Mouse (Mus musculus) layer of hippocampus, adult 18-20 months (tissue): Measurements from ENCODE around the gene Ddx5. TPM values are rescaled to one million over a fixed set of nuclear protein-coding genes. Genes with fewer than 3 reads are reported as not detected.
"Not testable (repeated sequence)": the region's sequence is repeated elsewhere in the genome, so short reads cannot be mapped to it uniquely, and the experiment has no call there.

Experiments used
- DNase-seq, 2 experiments: peaks; one replicate each; pipeline ENCODE4 v3.0.0; 2022; ENCODE audit warnings: low spot score in 2 of 2
- total RNA-seq, 2 experiments: library from RNA; stranded (reverse); gene quantifications; 2 replicates each; pipeline ENCODE4 v1.2.3; 2021

Gene Ddx5
- total RNA-seq, 2 experiments from 2014 or later, result 768 to 775 TPM

DNA sequence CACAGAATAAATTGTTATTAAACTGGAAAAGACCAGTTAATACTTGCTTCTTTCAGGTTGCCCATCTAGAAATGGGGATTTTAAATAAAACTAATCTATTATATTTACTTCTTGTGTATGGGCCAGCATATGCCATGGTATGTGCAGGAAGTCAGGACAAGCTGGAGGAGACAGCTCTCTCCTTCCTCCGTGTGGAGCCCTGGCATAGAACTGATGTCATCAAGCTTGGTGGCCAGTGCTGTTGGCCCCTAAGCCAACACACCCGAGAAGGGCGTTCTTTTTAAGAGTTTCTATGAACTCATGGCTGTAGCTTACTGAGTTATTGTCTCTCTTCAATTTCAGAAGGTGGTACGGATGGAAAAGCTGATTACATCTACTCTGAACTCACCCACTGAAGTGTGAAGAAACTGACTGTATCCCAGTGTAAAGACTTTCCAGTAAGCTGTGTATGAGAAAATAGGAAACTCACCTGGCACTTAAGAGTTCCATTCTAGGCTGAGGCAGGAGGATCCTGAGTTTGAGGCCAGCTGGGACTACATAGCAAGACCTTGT, 22.3 kb downstream of the Ddx5 start:
- DNase-seq, result no peak

DNA sequence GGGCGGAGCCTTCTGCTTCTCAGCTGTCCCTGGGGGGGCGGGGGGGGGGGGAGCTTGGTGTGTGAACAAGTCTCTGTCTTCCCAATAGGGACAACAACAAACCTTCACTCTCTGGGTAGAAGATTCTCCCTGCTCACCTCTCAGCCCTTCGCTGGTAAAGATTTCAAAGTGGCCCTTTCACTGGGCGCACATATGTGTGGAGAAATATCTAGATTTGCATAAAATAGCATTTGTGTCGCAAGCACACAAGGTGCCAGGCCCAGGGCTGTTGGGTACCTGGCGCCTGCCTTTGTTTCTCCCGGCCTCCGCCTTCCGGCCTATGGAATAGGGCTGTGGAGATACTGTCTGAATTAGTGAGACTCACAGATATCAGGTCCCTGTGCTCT, 26.2 kb downstream of the Ddx5 start:
- DNase-seq, result no peak

DNA sequence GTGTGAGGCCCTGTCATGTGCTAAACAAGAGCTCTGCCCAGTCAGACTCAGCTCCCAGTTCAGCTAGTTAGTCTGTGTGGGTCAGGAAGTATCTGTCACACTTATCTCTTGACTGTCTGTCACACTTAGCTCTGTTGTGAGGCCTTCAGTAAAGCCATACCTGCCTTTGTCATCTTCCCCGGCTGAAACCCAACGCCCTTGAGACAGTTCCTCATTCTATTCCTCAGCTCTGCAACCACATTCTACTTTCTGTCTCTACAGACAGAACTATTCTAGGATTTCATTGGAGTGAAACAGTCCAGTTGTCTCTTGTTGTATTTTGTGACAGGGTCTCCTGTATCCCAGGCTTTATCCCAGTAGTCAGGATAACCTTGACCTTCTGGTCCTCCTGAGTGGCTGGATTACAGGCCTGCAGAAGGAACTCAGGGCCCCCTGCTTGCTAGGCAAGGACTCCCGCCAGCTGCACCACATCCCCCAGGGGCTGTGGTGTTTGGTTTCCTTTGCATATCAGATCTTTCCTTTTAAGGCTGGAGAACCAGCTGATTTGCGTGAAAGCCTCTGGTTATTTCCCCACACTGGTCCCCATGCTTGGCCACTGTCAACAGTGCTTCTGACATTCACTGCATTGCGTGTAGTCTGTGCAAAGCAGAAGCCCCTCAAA, 26.7 kb downstream of the Ddx5 start:
- no peak for DNase-seq

- no peak for DNase-seq
These were observed 28.5 kb downstream of the Ddx5 start for GRCm38 (mm10) chr11:106760511-106760910.

- no peak for DNase-seq
These were observed 30.0 kb downstream of the Ddx5 start for GRCm38 (mm10) chr11:106759028-106759427.

- DNase-seq, result no peak
These were observed 33.4 kb downstream of the Ddx5 start for GRCm38 (mm10) chr11:106755583-106755982.

- no peak for DNase-seq
These were observed 35.7 kb downstream of the Ddx5 start for GRCm38 (mm10) chr11:106753314-106753713.

- no peak for DNase-seq
These were observed 36.9 kb downstream of the Ddx5 start for GRCm38 (mm10) chr11:106752103-106752502.

DNA sequence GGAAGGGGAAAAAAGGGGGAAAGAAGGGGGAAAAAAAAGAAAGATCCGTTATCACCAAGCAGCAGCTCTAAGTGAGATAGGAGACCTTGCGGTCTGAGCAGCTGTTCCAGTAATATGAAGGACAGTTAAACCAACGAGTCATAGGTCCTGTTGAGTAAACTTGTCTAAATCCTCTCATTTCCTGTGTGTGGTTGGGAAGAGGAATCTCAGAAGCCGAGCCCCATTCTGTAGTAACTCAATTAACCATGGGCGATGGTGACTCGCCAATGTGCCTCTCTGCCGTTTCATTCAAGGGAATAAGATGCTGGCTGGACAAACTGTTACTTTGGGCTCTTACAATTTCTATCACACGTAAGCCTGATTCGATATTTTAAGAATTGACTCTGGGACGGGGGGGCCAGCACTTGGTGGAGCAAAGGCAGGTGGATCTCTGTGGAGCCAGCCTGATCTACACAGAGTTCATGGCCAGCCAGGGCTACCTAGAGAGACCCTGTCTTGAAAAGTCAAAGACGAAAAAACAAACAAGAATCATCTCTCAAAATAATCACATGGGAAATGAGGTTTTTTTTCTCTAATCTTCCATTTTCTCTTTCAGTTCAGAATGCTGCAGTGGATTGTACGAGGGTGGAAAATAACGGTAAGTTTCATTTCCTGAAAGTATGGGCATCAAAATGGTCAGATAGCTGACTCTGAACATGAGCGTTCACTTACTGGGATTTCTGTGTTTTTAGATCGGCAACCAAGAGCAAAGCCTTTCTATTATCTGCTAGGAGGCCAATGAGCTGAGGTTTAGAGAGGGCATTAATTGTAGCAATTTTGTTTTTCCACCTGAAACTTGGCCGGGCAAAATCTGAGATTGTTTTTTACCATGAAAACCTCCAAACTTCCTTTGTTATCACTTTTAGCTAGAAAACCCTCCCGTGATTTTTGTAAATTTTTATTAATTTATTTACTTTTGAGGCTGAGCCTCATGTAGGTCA, 37.7 kb downstream of the Ddx5 start, which contains the start of gene Milr1:
TSS of gene Milr1 (plus strand) at position 188 of the 980 bp plus-strand sequence.
- no peak for DNase-seq

- no peak for DNase-seq
These were observed 38.7 kb downstream of the Ddx5 start, which contains the start of gene Pecam1 for GRCm38 (mm10) chr11:106750121-106750751. Gene Pecam1 (minus strand): TSS chr11:106750628.

GRCm38 (mm10) chr11:106749557-106750120, 39.3 kb downstream of the Ddx5 start:
- not testable (repeated sequence) for DNase-seq

GRCm38 (mm10) chr11:106744949-106745348, 44.0 kb downstream of the Ddx5 start:
- DNase-seq, result no peak

DNA sequence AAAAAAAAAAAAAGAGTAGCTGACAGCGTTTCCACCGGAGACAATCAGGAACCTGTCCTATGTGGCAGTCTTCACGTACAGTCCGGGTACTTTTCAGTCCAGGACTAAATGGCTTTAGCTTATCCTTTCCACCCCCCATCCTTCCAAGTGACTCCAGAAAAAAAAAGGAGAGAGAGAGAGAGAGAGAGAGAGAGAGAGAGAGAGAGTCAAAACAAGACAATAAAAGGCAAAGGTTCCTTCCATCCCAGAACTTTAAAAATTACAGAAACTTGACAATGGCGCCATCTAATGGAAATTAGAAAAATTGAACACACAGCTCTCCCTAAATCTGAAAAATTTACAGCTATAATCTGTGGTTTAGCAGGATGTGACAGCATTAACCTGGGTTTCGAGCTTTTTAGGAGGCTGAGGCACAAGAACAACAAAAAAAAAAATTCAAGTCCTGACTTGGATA, 46.6 kb downstream of the Ddx5 start:
- DNase-seq, result peak in 1 of 2 experiments; percentile 23

DNA sequence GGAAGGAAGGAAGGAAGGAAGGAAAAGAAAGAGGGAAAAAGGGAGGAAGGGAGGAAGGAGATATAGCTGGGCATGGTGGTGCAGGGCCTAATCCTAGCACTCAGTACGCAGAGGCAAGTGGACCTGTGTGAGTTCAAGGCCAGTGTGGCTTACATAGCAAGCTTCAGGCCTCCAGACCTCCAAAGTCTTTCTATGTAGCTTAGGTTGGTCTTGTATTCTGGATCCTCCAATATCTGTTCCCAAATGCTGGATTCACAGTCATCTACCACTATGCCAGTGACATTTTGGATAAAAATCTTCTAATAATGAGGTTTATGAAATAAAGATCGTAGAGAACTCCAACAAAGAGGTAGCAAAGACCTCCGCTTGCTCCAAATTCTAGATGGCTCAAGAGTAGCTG, 47.2 kb downstream of the Ddx5 start:
- no peak for DNase-seq

DNA sequence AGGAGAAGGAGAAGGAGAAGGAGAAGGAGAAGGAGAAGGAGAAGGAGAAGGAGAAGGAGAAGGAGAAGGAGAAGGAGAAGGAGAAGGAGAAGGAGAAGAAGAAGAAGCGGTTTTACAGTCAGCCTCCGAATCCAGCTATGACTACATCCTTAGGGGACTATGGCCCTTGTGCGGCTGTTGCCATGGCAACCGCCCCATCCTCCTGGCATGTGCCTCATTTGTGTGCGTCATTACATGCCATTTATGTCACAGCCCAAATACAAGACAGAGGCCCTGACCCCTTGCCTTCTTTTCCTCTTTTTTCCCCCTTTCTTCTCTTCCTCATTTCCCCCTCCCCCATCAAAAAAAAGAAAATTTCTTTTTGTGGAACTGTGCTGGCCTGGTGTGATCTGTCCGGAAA, 47.8 kb downstream of the Ddx5 start:
- peak in 1 of 2 experiments; percentile 20 for DNase-seq

GRCm38 (mm10) chr11:106740724-106741123, 48.3 kb downstream of the Ddx5 start:
- not testable (repeated sequence) for DNase-seq

DNA sequence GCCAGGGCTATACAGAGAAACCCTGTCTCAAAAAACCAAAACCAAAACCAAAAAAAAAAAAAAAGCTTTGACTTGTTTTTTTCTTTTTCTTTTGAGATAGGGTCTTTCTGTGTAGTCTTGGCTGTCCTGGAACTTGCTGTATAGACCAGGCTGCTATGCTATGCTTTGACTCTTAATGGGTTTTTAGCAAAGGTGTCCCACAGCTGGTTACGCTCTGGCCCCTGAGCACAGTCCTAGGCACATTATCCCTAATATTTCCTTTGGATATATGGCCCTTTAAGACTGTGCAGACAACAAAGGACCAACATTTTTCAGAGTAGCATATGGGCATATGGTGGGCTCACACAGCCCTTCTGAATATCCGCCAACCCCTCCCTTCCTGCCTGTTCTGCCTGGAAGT, 49.9 kb downstream of the Ddx5 start:
- no peak for DNase-seq

DNA sequence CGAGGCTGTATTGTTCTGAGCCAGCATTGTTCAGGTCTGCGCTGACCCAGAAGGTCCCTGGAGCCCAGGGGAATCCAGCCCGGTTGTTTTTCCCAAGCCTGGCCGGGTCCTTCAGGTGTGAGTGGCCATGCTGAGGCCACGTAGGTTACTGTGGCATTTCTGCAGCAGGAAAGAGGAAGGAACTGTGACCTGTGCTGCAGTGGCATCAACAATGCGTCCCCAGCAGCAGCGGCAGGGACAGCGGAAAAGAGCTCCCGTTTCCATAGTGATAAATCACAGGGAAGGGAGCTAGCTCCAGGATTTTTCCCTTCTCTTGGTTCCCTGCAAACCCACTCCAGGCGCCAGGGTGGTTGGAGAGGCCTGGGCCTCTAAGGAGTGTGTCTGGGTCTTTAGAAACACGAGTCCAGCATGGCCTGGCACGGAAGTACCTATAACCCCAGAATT, 51.8 kb downstream of the Ddx5 start:
- DNase-seq, result peak; percentile 47 to 60

GRCm38 (mm10) chr11:106736614-106737013, 52.4 kb downstream of the Ddx5 start:
- no peak for DNase-seq

DNA sequence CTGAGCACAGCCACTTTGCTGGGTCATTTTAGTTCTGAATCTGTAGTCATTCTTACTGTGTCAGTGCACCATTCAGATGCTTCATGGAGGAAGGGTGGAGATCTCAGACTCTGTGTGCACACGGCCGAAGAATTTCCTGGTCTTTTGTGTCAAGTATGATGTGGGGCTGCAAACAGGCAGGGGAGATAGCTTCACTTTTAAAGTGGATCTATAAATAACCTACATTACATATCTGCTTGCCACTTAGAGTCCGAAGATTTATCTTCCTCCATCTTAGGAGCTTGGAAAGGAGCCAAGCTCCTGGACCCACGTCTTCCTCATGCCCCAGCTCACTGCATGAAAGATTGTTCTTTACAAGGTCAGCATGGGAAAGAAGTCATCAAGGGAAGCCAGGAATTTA, 58.3 kb downstream of the Ddx5 start:
- no peak for DNase-seq
